Mouse (Mus musculus) retina, embryonic 14.5 days (tissue): Measurements from ENCODE around the gene Eif6.
"Not testable (repeated sequence)": the region's sequence is repeated elsewhere in the genome, so short reads cannot be mapped to it uniquely, and the experiment has no call there.

Source experiments
- DNase-seq: peaks from one replicate; pipeline ENCODE4 v3.0.0-alpha.2; 2015; ENCODE audit warnings: low spot score

Eif6 gene

GRCm38 (mm10) chr2:155826630-155827424, at the start of gene Eif6:
Gene Eif6, minus strand, starts transcription at chr2:155826925.
- DNase-seq = peak; percentile 89

GRCm38 (mm10) chr2:155873636-155874035, 46.9 kb upstream of the Eif6 start:
- no peak for DNase-seq

- no peak for DNase-seq
These were observed 46.3 kb upstream of the Eif6 start for GRCm38 (mm10) chr2:155872930-155873507.

- no peak for DNase-seq
These were observed 45.8 kb upstream of the Eif6 start for GRCm38 (mm10) chr2:155872486-155872885.

- DNase-seq = no peak
These were observed 43.0 kb upstream of the Eif6 start for GRCm38 (mm10) chr2:155869772-155870171.

- DNase-seq = no peak
These were observed 41.6 kb upstream of the Eif6 start for GRCm38 (mm10) chr2:155868320-155868719.

GRCm38 (mm10) chr2:155863301-155863867, 36.7 kb upstream of the Eif6 start:
- no peak for DNase-seq

- DNase-seq = peak; percentile 75
These were observed 36.0 kb upstream of the Eif6 start for GRCm38 (mm10) chr2:155862573-155863300.

- DNase-seq = no peak
These were observed 34.9 kb upstream of the Eif6 start for GRCm38 (mm10) chr2:155861581-155861980.

GRCm38 (mm10) chr2:155860102-155860501, 33.4 kb upstream of the Eif6 start:
- DNase-seq = no peak

- no peak for DNase-seq
These were observed 25.8 kb upstream of the Eif6 start for GRCm38 (mm10) chr2:155852536-155852935.

- no peak for DNase-seq
These were observed 23.4 kb upstream of the Eif6 start for GRCm38 (mm10) chr2:155850120-155850519.

GRCm38 (mm10) chr2:155849464-155849863, 22.7 kb upstream of the Eif6 start:
- no peak for DNase-seq

GRCm38 (mm10) chr2:155848291-155848690, 21.6 kb upstream of the Eif6 start:
- DNase-seq = peak; percentile 93

GRCm38 (mm10) chr2:155846930-155847329, 20.2 kb upstream of the Eif6 start:
- no peak for DNase-seq

GRCm38 (mm10) chr2:155838961-155839360, 12.2 kb upstream of the Eif6 start:
- DNase-seq = no peak

GRCm38 (mm10) chr2:155837961-155838360, 11.2 kb upstream of the Eif6 start:
- DNase-seq = no peak

GRCm38 (mm10) chr2:155834732-155835131, 8.0 kb upstream of the Eif6 start, which contains the start of gene Fam83c:
Gene Fam83c, minus strand, starts transcription at chr2:155834854.
- DNase-seq = no peak

- not testable (repeated sequence) for DNase-seq
These were observed 5.4 kb upstream of the Eif6 start for GRCm38 (mm10) chr2:155832087-155832486.

GRCm38 (mm10) chr2:155831302-155831701, 4.6 kb upstream of the Eif6 start:
- DNase-seq = peak; percentile 55

- no peak for DNase-seq
These were observed 4.1 kb upstream of the Eif6 start for GRCm38 (mm10) chr2:155830841-155831240.

- no peak for DNase-seq
These were observed 658 bp downstream of the Eif6 start for GRCm38 (mm10) chr2:155825904-155826629.
